Mouse (Mus musculus): ENCODE data around the gene Lipe.
"Not testable (repeated sequence)": the region's sequence is repeated elsewhere in the genome, so short reads cannot be mapped to it uniquely, and the experiment has no call there.

Gene Lipe

GRCm38 (mm10) chr7:25398610-25399009 lies at the start of gene Lipe:
Gene Lipe, minus strand, starts transcription at chr7:25398710.
- DNase-seq (ENCODE audit: low spot score), result no peak

- no peak for DNase-seq (ENCODE audit: low spot score)
Measured at GRCm38 (mm10) chr7:25440816-25441153, 42.3 kb upstream of the Lipe start.

- no peak for DNase-seq (ENCODE audit: low spot score)
Measured at GRCm38 (mm10) chr7:25439978-25440815, 41.7 kb upstream of the Lipe start.

GRCm38 (mm10) chr7:25439124-25439822 lies 40.8 kb upstream of the Lipe start:
- DNase-seq (ENCODE audit: low spot score), result no peak

- DNase-seq (ENCODE audit: low spot score), result no peak
Measured at GRCm38 (mm10) chr7:25436704-25437103, 38.2 kb upstream of the Lipe start.

GRCm38 (mm10) chr7:25436226-25436625 lies 37.7 kb upstream of the Lipe start:
- no peak for DNase-seq (ENCODE audit: low spot score)

- DNase-seq (ENCODE audit: low spot score), result no peak
Measured at GRCm38 (mm10) chr7:25435546-25435851, 37.0 kb upstream of the Lipe start.

- no peak for DNase-seq (ENCODE audit: low spot score)
Measured at GRCm38 (mm10) chr7:25434654-25435545, 36.4 kb upstream of the Lipe start.

- no peak for DNase-seq (ENCODE audit: low spot score)
Measured at GRCm38 (mm10) chr7:25433781-25434560, 35.5 kb upstream of the Lipe start.

GRCm38 (mm10) chr7:25433007-25433541 lies 34.6 kb upstream of the Lipe start:
- no peak for DNase-seq (ENCODE audit: low spot score)

- DNase-seq (ENCODE audit: low spot score), result no peak
Measured at GRCm38 (mm10) chr7:25432381-25432780, 33.9 kb upstream of the Lipe start.

- DNase-seq (ENCODE audit: low spot score), result no peak
Measured at GRCm38 (mm10) chr7:25429886-25430784, 31.6 kb upstream of the Lipe start.

- no peak for DNase-seq (ENCODE audit: low spot score)
Measured at GRCm38 (mm10) chr7:25428321-25428720, 29.8 kb upstream of the Lipe start.

GRCm38 (mm10) chr7:25427144-25427543 lies 28.6 kb upstream of the Lipe start:
- DNase-seq (ENCODE audit: low spot score), result no peak

- not testable (repeated sequence) for DNase-seq (ENCODE audit: low spot score)
Measured at GRCm38 (mm10) chr7:25426380-25426779, 27.9 kb upstream of the Lipe start.

GRCm38 (mm10) chr7:25424429-25424828 lies 25.9 kb upstream of the Lipe start:
- DNase-seq (ENCODE audit: low spot score), result peak; percentile 71

- no peak for DNase-seq (ENCODE audit: low spot score)
Measured at GRCm38 (mm10) chr7:25422286-25422841, 23.9 kb upstream of the Lipe start.

GRCm38 (mm10) chr7:25419943-25420342 lies 21.4 kb upstream of the Lipe start:
- DNase-seq (ENCODE audit: low spot score), result no peak

- DNase-seq (ENCODE audit: low spot score), result no peak
Measured at GRCm38 (mm10) chr7:25419536-25419935, 21.0 kb upstream of the Lipe start.

- no peak for DNase-seq (ENCODE audit: low spot score)
Measured at GRCm38 (mm10) chr7:25417597-25417996, 19.1 kb upstream of the Lipe start.

Measured in c-Kit-positive CD71-positive TER-119-positive erythroid progenitor cells, embryonic 14.5 days (primary cell).